Mouse (Mus musculus) splenic B cell, adult 2 months (primary cell): Measurements from ENCODE around the gene Cyb5rl.

Source experiments
- DNase-seq: peaks from one replicate; pipeline ENCODE4 v3.0.0-alpha.2; 2011; ENCODE audit warnings: low read depth, low spot score
- H3K27me3 ChIP-seq: 2 replicates; pipeline ENCODE4 v1.6.1; 2012; ENCODE audit warnings: mild to moderate bottlenecking, low read length, moderate library complexity, mixed read lengths; ENCODE audit not compliant: control insufficient read depth, poor library complexity, insufficient read depth, severe bottlenecking
- H3K36me3 ChIP-seq: 2 replicates; pipeline ENCODE4 v1.6.1; 2012; ENCODE audit warnings: mild to moderate bottlenecking, low read length, moderate library complexity, mixed read lengths; ENCODE audit not compliant: control insufficient read depth, poor library complexity, insufficient read depth, severe bottlenecking

Cyb5rl gene

DNA sequence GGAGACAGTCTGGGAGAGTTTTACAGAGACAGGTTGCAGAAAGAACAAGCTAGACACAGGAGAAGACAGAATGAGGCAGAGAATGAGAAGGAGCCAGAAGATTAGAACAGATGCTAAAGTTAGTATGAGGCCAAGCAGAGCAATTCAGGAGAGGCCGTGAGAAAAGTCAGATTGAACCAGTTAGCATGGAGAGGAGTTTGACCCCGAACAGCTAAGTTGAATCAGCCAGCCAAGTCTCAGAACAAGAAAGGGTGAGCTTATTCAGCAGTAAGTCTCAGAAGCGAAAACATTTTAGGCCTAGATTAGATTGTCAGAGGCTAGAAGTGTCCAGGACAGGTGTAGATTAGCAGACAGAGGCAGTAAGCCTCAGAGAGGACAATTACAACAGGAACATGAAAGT lies 69.7 kb downstream of the Cyb5rl start:
- no peak for DNase-seq
- H3K36me3 ChIP-seq = peaks cover 9% of the 10 kb centered on the region
- H3K27me3 ChIP-seq = no peaks in the 10 kb centered on the region
